Mouse (Mus musculus) stomach, postnatal 0 days (tissue): ENCODE results near the gene Opcml. TPM values are rescaled to one million over a fixed set of nuclear protein-coding genes. Genes with fewer than 3 reads are reported as not detected.

Experiments used
- ATAC-seq: fragments of 200-750 bp; cut with Nextera tagmentation; 2 replicates; pipeline ENCODE4 v1.8.0; 2017; ENCODE audit not compliant: low FRiP score, low TSS enrichment
- DNase-seq: peaks from one replicate; pipeline ENCODE4 v3.0.0-alpha.2; 2016; ENCODE audit warnings: low spot score
- H3K27ac ChIP-seq: fragments of 300-500 bp; sonication (generic); replicated peaks from 2 replicates; pipeline ENCODE4 v1.5.1; 2014; ENCODE audit warnings: mild to moderate bottlenecking, control low read depth
- H3K27me3 ChIP-seq: fragments of 300-500 bp; sonication (generic); 2 replicates; pipeline ENCODE4 v1.6.1; 2014; ENCODE audit warnings: low read length; ENCODE audit not compliant: control insufficient read depth, insufficient read depth
- H3K36me3 ChIP-seq: fragments of 300-500 bp; sonication (generic); 2 replicates; pipeline ENCODE4 v1.6.1; 2014; ENCODE audit warnings: low read length, mixed read lengths; ENCODE audit not compliant: control insufficient read depth, insufficient read depth
- H3K4me1 ChIP-seq: fragments of 300-500 bp; sonication (generic); replicated peaks from 2 replicates; pipeline ENCODE4 v1.6.1; 2014; ENCODE audit warnings: antibody characterized with exemption; ENCODE audit not compliant: control insufficient read depth, insufficient read depth
- H3K4me2 ChIP-seq: fragments of 300-500 bp; sonication (generic); replicated peaks from 2 replicates; pipeline ENCODE4 v1.6.1; 2014; ENCODE audit warnings: low read depth, mild to moderate bottlenecking, control low read depth, moderate library complexity
- H3K4me3 ChIP-seq: fragments of 300-500 bp; sonication (generic); 2 replicates; pipeline ENCODE4 v1.5.1; 2014; ENCODE audit warnings: low read depth, low read length, control low read depth
- H3K9ac ChIP-seq: fragments of 300-500 bp; sonication (generic); 2 replicates; pipeline ENCODE4 v1.6.1; 2014; ENCODE audit warnings: mild to moderate bottlenecking, low read length, control low read depth, mixed read lengths
- H3K9me3 ChIP-seq: fragments of 300-500 bp; sonication (generic); 2 replicates; pipeline ENCODE4 v1.6.1; 2016; ENCODE audit warnings: low read length; ENCODE audit not compliant: control insufficient read depth
- CTCF ChIP-seq: IDR thresholded peaks from 2 replicates; pipeline ENCODE4 v1.5.1; 2016; ENCODE audit warnings: antibody characterized with exemption, low read depth, mild to moderate bottlenecking, moderate library complexity
- EP300 ChIP-seq: optimal IDR thresholded peaks from 2 replicates; pipeline ENCODE3; 2016; ENCODE audit warnings: antibody characterized with exemption
- WGBS: fragments of 180-500 bp; shearing (Covaris S2); extraction: QIAGEN DNeasy Blood & Tissue Kit; methylation state at CpG from one replicate; pipeline ENCODE4 v1.1.7; 2014; 5-methylcytosine and 5-hydroxymethylcytosine counted together
- polyA plus RNA-seq: library from polyadenylated mRNA; unstranded; fragments of >200 nt; fragmentation: Nextera tagmentation; extraction: Ambion mirVana; gene quantifications from 2 replicates; pipeline ENCODE4 v1.2.1, GENCODE M21; 2015

Opcml gene
- polyA plus RNA-seq, 1 experiment from 2014 or later: 1.1 TPM

- no peak for TF ChIP-seq CTCF
- TF ChIP-seq EP300: no peak
Observed at GRCm38 (mm10) chr9:27937253-27937652, 146.7 kb downstream of the Opcml start.

GRCm38 (mm10) chr9:27937660-27938059 lies 147.1 kb downstream of the Opcml start:
- no peaks in the 10 kb centered on the region for H3K9me3 ChIP-seq
- H3K36me3 ChIP-seq: no peaks in the 10 kb centered on the region
- no peak for ATAC-seq
- no peaks in the 10 kb centered on the region for H3K27me3 ChIP-seq
- H3K4me1 ChIP-seq: no peaks in the 10 kb centered on the region
- no peak for DNase-seq
- H3K27ac ChIP-seq: no peak overlapping the region
- no peak overlapping the region for H3K9ac ChIP-seq
- TF ChIP-seq CTCF (no peak), EP300 (no peak)
- no peak overlapping the region for H3K4me3 ChIP-seq
- WGBS: 73% methylated on average over 5 of the region's 5 CpGs
- H3K4me2 ChIP-seq: no peak overlapping the region

More at GRCm38 (mm10) chr9:27937253-27937652, 146.7 kb downstream of the Opcml start:
- Histone ChIP-seq H3K4me3 (no peak overlapping the region), H3K27me3 (no peaks in the 10 kb centered on the region), H3K27ac (no peak overlapping the region), H3K36me3 (no peaks in the 10 kb centered on the region), H3K4me1 (no peaks in the 10 kb centered on the region), H3K9ac (no peak overlapping the region), H3K9me3 (no peaks in the 10 kb centered on the region), H3K4me2 (no peak overlapping the region)
- DNase-seq (no peak), ATAC-seq (no peak)

GRCm38 (mm10) chr9:27945323-27946010 lies 154.9 kb downstream of the Opcml start:
- Histone ChIP-seq H3K4me3 (no peak overlapping the region), H3K9me3 (no peaks in the 10 kb centered on the region), H3K27me3 (no peaks in the 10 kb centered on the region), H3K9ac (no peak overlapping the region), H3K27ac (no peak overlapping the region), H3K4me2 (no peak overlapping the region), H3K4me1 (0 out of 2 replicates have a peak, but pooled peaks cover 2% of the 10 kb centered on the region), H3K36me3 (no peaks in the 10 kb centered on the region)
- ATAC-seq (no peak), DNase-seq (no peak)
- TF ChIP-seq CTCF: no peak
- no peak for TF ChIP-seq EP300
- WGBS: 50% methylated on average over 11 of the region's 11 CpGs

- H3K27me3 ChIP-seq: no peaks in the 10 kb centered on the region
- peak; percentile 79 for ATAC-seq
- no peak overlapping the region for H3K9ac ChIP-seq
Observed at GRCm38 (mm10) chr9:27951110-27951509, 160.5 kb downstream of the Opcml start.

GRCm38 (mm10) chr9:27961682-27962081 lies 171.1 kb downstream of the Opcml start:
- no peak for DNase-seq
- 64% methylated on average over 3 of the region's 3 CpGs for WGBS
- TF ChIP-seq EP300 (no peak), CTCF (no peak)
- Histone ChIP-seq H3K27ac (no peak overlapping the region), H3K27me3 (no peaks in the 10 kb centered on the region), H3K9me3 (no peaks in the 10 kb centered on the region), H3K4me2 (no peak overlapping the region), H3K4me1 (no peaks in the 10 kb centered on the region), H3K4me3 (no peak overlapping the region), H3K9ac (no peak overlapping the region), H3K36me3 (no peaks in the 10 kb centered on the region)
- no peak for ATAC-seq

More at GRCm38 (mm10) chr9:27951110-27951509, 160.5 kb downstream of the Opcml start:
- Histone ChIP-seq H3K4me3 (no peak overlapping the region), H3K9me3 (no peaks in the 10 kb centered on the region), H3K27ac (no peak overlapping the region), H3K36me3 (no peaks in the 10 kb centered on the region), H3K4me1 (no peaks in the 10 kb centered on the region), H3K4me2 (no peak overlapping the region)
- DNase-seq: no peak
- 50% methylated on average over 5 of the region's 5 CpGs for WGBS
- no peak for TF ChIP-seq CTCF

GRCm38 (mm10) chr9:27963385-27963784 lies 172.8 kb downstream of the Opcml start:
- ATAC-seq: peak; percentile 59
- 12% methylated on average over 2 of the region's 2 CpGs for whole genome bisulfite sequencing
- Histone ChIP-seq H3K27ac (no peak overlapping the region), H3K4me1 (no peaks in the 10 kb centered on the region), H3K4me3 (no peak overlapping the region), H3K36me3 (no peaks in the 10 kb centered on the region), H3K4me2 (no peak overlapping the region), H3K27me3 (no peaks in the 10 kb centered on the region), H3K9me3 (no peaks in the 10 kb centered on the region), H3K9ac (no peak overlapping the region)
- TF ChIP-seq EP300 (no peak), CTCF (no peak)
- peak; percentile 37 for DNase-seq
